Mouse (Mus musculus): ENCODE measurements around the gene Cma2. TPM values are rescaled to one million over a fixed set of nuclear protein-coding genes. Genes with fewer than 3 reads are reported as not detected.
A peak's percentile ranks its signal among the peaks of the same experiment; 100 is the strongest.

The Cma2 gene
- total and polyA plus RNA-seq, 2 experiments from 2014 or later = not detected

DNA sequence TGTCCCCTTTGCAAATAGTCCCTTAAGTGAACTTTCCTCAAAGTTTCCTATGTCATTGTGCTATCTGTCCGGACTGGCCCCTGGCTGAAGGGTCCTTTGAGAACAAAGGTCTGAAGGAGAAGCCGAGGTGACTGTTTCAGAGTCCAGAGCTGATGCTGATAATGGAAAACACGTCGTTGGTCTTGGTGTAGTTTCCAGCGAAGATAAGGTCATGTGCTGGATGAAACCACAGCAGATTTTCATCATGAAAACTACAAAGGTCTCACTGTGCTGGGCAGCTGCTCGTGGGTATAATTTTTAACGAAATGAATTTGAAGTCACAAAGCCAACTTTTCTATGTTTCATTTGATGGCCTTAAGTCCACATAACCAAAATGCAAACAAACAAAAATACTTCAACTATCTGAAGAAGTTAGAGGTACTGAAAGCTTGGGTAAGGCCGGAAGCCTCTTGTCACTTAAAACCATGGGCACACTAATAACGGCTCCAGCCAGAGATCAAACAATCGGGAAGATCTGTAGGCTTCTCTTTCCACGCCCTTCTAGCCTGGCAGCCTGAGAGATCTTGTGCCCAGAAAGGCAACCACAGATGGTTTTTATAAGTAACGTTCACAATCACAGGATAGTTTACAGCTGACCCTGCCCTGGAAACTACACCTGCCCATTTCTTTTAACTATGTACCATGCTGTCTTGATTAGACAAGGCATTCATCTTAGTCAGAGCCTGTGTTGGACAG, 21.4 kb upstream of the Cma2 start:
- 81% methylated on average over 12 of the region's 12 CpGs for WGBS
- Histone ChIP-seq H3K27me3 (ENCODE audit: insufficient read depth, low read length) (no peaks in the 10 kb centered on the region), H3K4me3 (ENCODE audit: low read length) (no peak overlapping the region), H3K9me3 (ENCODE audit: low read length) (no peaks in the 10 kb centered on the region), H3K4me1 (ENCODE audit: insufficient read depth, low read length) (no peaks in the 10 kb centered on the region), H3K27ac (no peak overlapping the region), H3K36me3 (ENCODE audit: insufficient read depth, low read length) (no peaks in the 10 kb centered on the region), H3K9ac (replicated peaks; ENCODE audit: low read length) (no peak overlapping the region), H3K4me2 (ENCODE audit: low read depth, low read length) (no peak overlapping the region)
- ATAC-seq (no peak), DNase-seq (ENCODE audit: low spot score) (no peak)
- TF ChIP-seq CTCF (IDR thresholded peaks at IDR 0.05; ENCODE audit: low read depth) = no peak

DNA sequence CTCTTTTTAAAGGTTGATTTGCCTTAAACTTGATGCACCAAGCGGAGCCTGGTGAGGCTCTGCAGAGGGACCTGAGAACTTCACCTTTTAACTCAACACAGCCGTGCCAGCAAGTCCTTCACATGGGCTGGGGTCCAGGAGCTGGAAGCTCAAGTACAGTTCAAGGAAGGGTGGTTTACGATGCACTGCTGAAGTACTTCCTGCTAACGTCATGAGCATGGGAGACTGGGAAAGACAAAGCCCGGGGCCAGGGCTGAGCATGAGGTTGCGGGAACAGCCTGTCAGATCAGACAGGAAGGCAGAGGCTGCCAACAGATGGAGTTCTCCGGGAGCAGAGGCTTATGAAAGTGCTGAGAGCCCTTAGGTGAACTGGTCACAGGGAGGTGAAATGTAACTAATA, 17.2 kb upstream of the Cma2 start:
- no peaks in the 10 kb centered on the region for H3K27me3 ChIP-seq (ENCODE audit: insufficient read depth, low read length)
- no peaks in the 10 kb centered on the region for H3K4me1 ChIP-seq (ENCODE audit: insufficient read depth, low read length)
- no peaks in the 10 kb centered on the region for H3K9me3 ChIP-seq (ENCODE audit: low read length)
- no peaks in the 10 kb centered on the region for H3K36me3 ChIP-seq (ENCODE audit: insufficient read depth, low read length)
- H3K4me3 ChIP-seq (ENCODE audit: low read length) = no peak overlapping the region
- H3K4me2 ChIP-seq (ENCODE audit: low read depth, low read length) = no peak overlapping the region
- no peak for TF ChIP-seq CTCF (IDR thresholded peaks at IDR 0.05; ENCODE audit: low read depth)
- DNase-seq (ENCODE audit: low spot score) (peak; percentile 48), ATAC-seq (peak; percentile 61)
- 53% methylated on average over 7 of the region's 7 CpGs for WGBS
- no peak overlapping the region for H3K9ac ChIP-seq (replicated peaks; ENCODE audit: low read length)
- no peak overlapping the region for H3K27ac ChIP-seq

DNA sequence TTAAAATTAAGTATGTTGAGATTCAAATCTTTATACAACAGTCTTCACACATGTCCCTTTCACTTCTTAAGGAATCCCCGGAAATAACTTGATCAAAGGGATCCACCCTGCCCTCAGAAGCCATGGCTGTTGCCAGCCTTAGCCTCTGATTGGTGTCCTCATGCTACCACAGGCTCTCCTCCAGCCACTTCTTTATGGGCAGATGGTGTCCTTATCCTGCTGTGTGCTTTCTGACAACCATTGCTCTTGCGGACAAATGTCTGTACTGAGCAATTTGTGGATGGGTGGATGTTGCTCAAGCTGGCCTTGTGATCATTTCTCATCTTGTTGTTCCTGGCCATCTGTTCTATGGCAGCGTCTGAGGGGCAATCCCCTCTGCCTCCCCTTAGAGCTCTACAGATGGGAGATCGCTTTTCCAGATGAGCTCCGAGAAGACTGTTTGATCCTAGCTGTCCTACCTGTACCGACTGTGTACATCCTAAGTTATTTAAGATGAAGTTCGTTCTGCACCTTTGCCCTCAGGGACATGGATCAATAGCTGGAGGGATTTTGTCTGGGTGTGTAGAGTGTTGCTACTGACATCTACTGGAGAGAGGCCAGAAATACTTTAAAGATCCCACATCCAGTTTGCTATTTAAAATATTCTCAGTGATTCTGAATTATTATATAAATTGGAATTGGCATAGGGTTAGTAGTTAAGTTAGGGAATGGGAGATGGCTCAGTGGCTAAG, 10.5 kb upstream of the Cma2 start:
- peak; percentile 19 for TF ChIP-seq CTCF (IDR thresholded peaks at IDR 0.05; ENCODE audit: low read depth)
- Histone ChIP-seq H3K4me3 (ENCODE audit: low read length) (no peak overlapping the region), H3K36me3 (ENCODE audit: insufficient read depth, low read length) (no peaks in the 10 kb centered on the region), H3K9ac (replicated peaks; ENCODE audit: low read length) (no peak overlapping the region), H3K27ac (no peak overlapping the region), H3K9me3 (ENCODE audit: low read length) (no peaks in the 10 kb centered on the region), H3K4me1 (ENCODE audit: insufficient read depth, low read length) (no peaks in the 10 kb centered on the region), H3K27me3 (ENCODE audit: insufficient read depth, low read length) (no peaks in the 10 kb centered on the region), H3K4me2 (ENCODE audit: low read depth, low read length) (no peak overlapping the region)
- DNase-seq (ENCODE audit: low spot score) = peak; percentile 33
- peak; percentile 47; the same call in 1 of the 2 replicates for ATAC-seq
- 41% methylated on average over 7 of the region's 7 CpGs for WGBS

DNA sequence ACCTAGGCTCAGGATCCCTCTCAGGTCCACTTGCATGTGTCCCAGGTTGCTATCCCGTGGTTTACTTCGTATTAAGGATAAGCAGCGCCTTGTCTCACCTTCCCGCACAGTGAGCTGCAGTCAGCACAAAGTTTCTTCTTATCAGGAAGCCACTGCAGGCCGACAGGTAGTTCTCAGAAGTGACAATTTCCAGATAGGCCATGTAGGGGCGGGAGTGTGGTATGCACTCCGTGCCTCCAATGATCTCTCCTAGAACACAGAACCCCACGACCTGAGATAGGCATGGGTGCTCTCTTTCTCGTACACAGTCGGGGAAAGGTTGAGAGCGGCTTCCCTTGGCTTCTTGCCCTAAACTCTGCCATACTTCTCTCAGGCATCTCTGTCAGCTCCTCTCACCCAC, 7.2 kb upstream of the Cma2 start:
- 87% methylated on average over 11 of the region's 11 CpGs for WGBS
- DNase-seq (ENCODE audit: low spot score) = no peak
- H3K36me3 ChIP-seq (ENCODE audit: insufficient read depth, low read length) = no peaks in the 10 kb centered on the region

DNA sequence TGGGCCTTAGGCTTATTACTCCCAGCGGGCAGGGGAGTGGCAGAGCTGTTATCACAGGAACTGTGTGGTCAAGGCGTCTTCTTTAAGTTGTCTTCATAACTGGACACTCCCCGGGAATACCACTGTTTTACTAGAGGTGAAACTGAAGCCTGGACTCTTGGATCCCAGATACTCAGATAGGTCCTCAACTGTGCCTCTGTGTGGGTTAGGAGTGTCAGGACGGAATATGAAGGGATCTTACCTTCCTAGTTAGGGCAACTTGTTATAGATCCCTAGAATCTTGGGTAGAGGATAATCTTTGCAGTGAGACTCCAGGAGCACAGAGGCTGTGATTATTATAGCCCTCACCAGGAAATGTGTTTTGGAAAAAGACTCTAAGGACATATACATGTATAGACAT, 6.2 kb upstream of the Cma2 start, which contains the start of gene Cma1:
TSS of gene Cma1 (minus strand) at position 101 of the 400 bp plus-strand sequence.
- Histone ChIP-seq H3K27ac (no peak within 1 kb of the TSS), H3K9ac (replicated peaks; ENCODE audit: low read length) (no peak within 1 kb of the TSS), H3K4me1 (ENCODE audit: insufficient read depth, low read length) (no peaks in the 10 kb centered on the region), H3K4me2 (ENCODE audit: low read depth, low read length) (no peak within 1 kb of the TSS), H3K4me3 (ENCODE audit: low read length) (no peak within 1 kb of the TSS), H3K9me3 (ENCODE audit: low read length) (no peaks in the 10 kb centered on the region), H3K27me3 (ENCODE audit: insufficient read depth, low read length) (no peaks in the 10 kb centered on the region), H3K36me3 (ENCODE audit: insufficient read depth, low read length) (no peaks in the 10 kb centered on the region)
- ATAC-seq = no peak
- DNase-seq (ENCODE audit: low spot score) = no peak
- TF ChIP-seq CTCF (IDR thresholded peaks at IDR 0.05; ENCODE audit: low read depth) = no peak
- 86% methylated on average over 4 of the region's 4 CpGs for WGBS

More for the DNA sequence above, 7.2 kb upstream of the Cma2 start:
- Histone ChIP-seq H3K27me3 (ENCODE audit: insufficient read depth, low read length) (no peaks in the 10 kb centered on the region), H3K4me2 (ENCODE audit: low read depth, low read length) (no peak overlapping the region), H3K27ac (no peak overlapping the region), H3K4me3 (ENCODE audit: low read length) (no peak overlapping the region), H3K4me1 (ENCODE audit: insufficient read depth, low read length) (no peaks in the 10 kb centered on the region), H3K9me3 (ENCODE audit: low read length) (no peaks in the 10 kb centered on the region), H3K9ac (replicated peaks; ENCODE audit: low read length) (no peak overlapping the region)
- no peak for ATAC-seq
- no peak for TF ChIP-seq CTCF (IDR thresholded peaks at IDR 0.05; ENCODE audit: low read depth)

DNA sequence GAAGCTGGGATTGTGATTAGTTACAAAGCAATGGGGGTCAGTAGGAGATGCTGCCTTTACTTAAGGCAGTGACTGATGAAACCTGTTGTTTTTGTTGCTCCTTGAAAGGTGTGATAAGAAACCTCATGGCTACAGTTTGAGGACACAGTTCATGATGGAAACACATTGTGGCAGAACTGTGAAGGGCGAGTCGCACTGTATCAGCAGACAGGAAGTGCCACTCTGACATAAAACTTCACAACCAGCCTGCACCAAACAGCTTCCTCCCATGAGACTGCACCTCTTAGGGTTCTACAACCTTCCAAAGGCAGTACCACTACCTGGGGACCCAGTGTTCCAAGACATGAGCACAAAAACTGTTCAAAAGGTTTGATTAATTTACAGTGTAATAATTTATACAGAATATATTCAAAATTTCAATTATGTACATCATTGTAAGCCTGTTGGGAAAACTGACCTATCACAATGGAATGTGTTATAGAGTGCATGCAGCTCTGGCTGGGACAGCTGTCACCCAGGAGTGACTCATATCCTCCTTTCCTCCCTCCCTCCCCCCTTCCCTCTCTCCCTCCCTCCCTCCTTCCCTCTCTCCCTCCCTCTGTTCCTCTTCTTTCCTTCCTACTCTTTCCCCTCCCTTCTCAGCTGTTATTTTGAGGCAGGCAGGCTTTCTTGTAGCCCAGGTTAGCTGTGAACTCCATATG, 4.4 kb upstream of the Cma2 start:
- Histone ChIP-seq H3K27me3 (ENCODE audit: insufficient read depth, low read length) (no peaks in the 10 kb centered on the region), H3K36me3 (ENCODE audit: insufficient read depth, low read length) (no peaks in the 10 kb centered on the region), H3K27ac (no peak overlapping the region), H3K9me3 (ENCODE audit: low read length) (no peaks in the 10 kb centered on the region), H3K4me3 (ENCODE audit: low read length) (no peak overlapping the region), H3K9ac (replicated peaks; ENCODE audit: low read length) (no peak overlapping the region), H3K4me1 (ENCODE audit: insufficient read depth, low read length) (no peaks in the 10 kb centered on the region), H3K4me2 (ENCODE audit: low read depth, low read length) (no peak overlapping the region)
- DNase-seq (ENCODE audit: low spot score) (peak; percentile 1), ATAC-seq (no peak)
- no peak for TF ChIP-seq CTCF (IDR thresholded peaks at IDR 0.05; ENCODE audit: low read depth)
- 86% methylated on average over 2 of the region's 2 CpGs for WGBS

Measured in hindbrain, postnatal 0 days (tissue).